18 mouse cellular contexts compared by ENCODE assay signal in the genomic region with DNA sequence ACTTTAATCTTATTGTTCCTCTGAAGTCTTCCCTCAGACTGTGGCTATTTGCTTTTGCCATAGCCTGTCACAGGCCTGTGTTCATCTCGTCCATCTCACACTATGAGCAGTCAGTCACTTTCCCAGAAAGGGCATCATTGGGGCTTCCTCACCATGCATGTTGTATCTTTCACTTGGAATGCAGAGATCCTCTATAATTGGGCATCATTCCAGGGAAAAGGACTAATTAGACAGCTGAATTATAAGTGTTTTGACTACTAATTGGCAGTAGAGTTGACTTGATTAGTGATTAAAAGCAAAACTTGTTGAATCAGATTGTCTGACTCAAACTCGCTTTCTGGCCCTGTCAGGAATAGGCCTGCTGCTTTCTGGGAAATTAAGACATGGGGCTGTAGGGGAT.
"Had no signal": no experiment of that assay in that cellular context is flagged by ENCODE, and none has a peak within 500 bp of the region (broad histone marks: within the 10 kb centered on the region; RNA-seq: fewer than 3 reads in every experiment).

No protein-coding gene starts in this region.

- H3K9me3 ChIP-seq: midbrain, embryonic 10.5 days; midbrain, embryonic 12.5 days; neural tube, embryonic 13.5 days; neural tube, embryonic 15.5 days had no signal

- H3K9ac ChIP-seq: lung, embryonic 14.5 days; midbrain, embryonic 12.5 days; neural tube, embryonic 13.5 days; neural tube, embryonic 15.5 days had no signal

- DNase-seq: lung, adult 18-20 months; lung, embryonic 14.5 days; lung, postnatal 10 days; lung, postnatal 4 days; midbrain, embryonic 14.5 days; right cerebral cortex, adult 18-20 months; right cerebral cortex, postnatal 25 days; right cerebral cortex, postnatal 4 days; spleen, adult 18-20 months; thymus, adult 18-20 months; thymus, postnatal 14 days; thymus, postnatal 36 days had no signal

- ATAC-seq: midbrain, embryonic 16.5 days had no signal

- H3K27ac ChIP-seq: midbrain, embryonic 10.5 days; midbrain, embryonic 12.5 days; neural tube, embryonic 13.5 days; neural tube, embryonic 15.5 days had no signal

- H3K4me1 ChIP-seq: midbrain, embryonic 10.5 days; midbrain, embryonic 12.5 days; neural tube, embryonic 13.5 days had no signal

- H3K27me3 ChIP-seq: midbrain, embryonic 12.5 days; neural tube, embryonic 13.5 days; neural tube, embryonic 15.5 days had no signal

- H3K4me2 ChIP-seq: lung, embryonic 14.5 days; midbrain, embryonic 12.5 days; neural tube, embryonic 13.5 days; neural tube, embryonic 15.5 days had no signal

- H3K4me3 ChIP-seq: midbrain, embryonic 10.5 days; midbrain, embryonic 12.5 days; myocyte; neural tube, embryonic 13.5 days; neural tube, embryonic 15.5 days had no signal
